In genomic region chr14:25525729-25526128, GRCm38 (mm10) we compare ENCODE assay signal across 9 mouse cellular contexts.
DNase-seq lines count a peak whose midpoint lies in the region; ATAC-seq and TF ChIP-seq lines count a peak whose summit lies in the region.
"Had no signal": no experiment of that assay in that cellular context is flagged by ENCODE, and none has a peak within 500 bp of the region (broad histone marks: within the 10 kb centered on the region; RNA-seq: fewer than 3 reads in every experiment).

No protein-coding gene starts in this region.

- no peak overlapping the region for H3K4me3 ChIP-seq in limb, embryonic 10.5 days
- H3K4me3 ChIP-seq in neural tube, embryonic 15.5 days (replicated peaks) = no peak overlapping the region
- no peak overlapping the region for H3K4me3 ChIP-seq in stomach, postnatal 0 days (ENCODE audit: low read depth, low read length)
- H3K4me3 ChIP-seq: embryonic facial prominence, embryonic 15.5 days had no signal

- no peaks in the 10 kb centered on the region for H3K27me3 ChIP-seq in limb, embryonic 10.5 days (ENCODE audit: low read depth, poor library complexity, severe bottlenecking)
- H3K27me3 ChIP-seq in neural tube, embryonic 15.5 days (replicated peaks) = no peaks in the 10 kb centered on the region
- H3K27me3 ChIP-seq in stomach, postnatal 0 days (ENCODE audit: control insufficient read depth, insufficient read depth, low read length) = no peaks in the 10 kb centered on the region
- H3K27me3 ChIP-seq: embryonic facial prominence, embryonic 15.5 days had no signal

- TF ChIP-seq CTCF in stomach, postnatal 0 days (IDR thresholded peaks at IDR 0.05; ENCODE audit: low read depth) = no peak

- 65% methylated on average over 8 of the region's 8 CpGs for WGBS in limb, embryonic 10.5 days
- 81% methylated on average over 8 of the region's 8 CpGs for WGBS in neural tube, embryonic 15.5 days
- WGBS in stomach, postnatal 0 days = 75% methylated on average over 8 of the region's 8 CpGs

- peaks cover 83% of the 10 kb centered on the region for H3K36me3 ChIP-seq in limb, embryonic 10.5 days
- no peaks in the 10 kb centered on the region for H3K36me3 ChIP-seq in neural tube, embryonic 15.5 days
- no peaks in the 10 kb centered on the region for H3K36me3 ChIP-seq in stomach, postnatal 0 days (ENCODE audit: control insufficient read depth, insufficient read depth, low read length)

- no peak overlapping the region for H3K4me2 ChIP-seq in neural tube, embryonic 15.5 days
- H3K4me2 ChIP-seq in stomach, postnatal 0 days (replicated peaks; ENCODE audit: low read depth) = no peak overlapping the region
- H3K4me2 ChIP-seq: embryonic facial prominence, embryonic 15.5 days had no signal

- peak overlapping the region; percentile 59 for H3K27ac ChIP-seq in limb, embryonic 10.5 days
- H3K27ac ChIP-seq in neural tube, embryonic 15.5 days (replicated peaks) = peak overlapping the region; percentile 28; the same call in 1 of the 2 replicates
- H3K27ac ChIP-seq in stomach, postnatal 0 days (replicated peaks) = no peak overlapping the region

- ATAC-seq in neural tube, embryonic 15.5 days (ENCODE audit: low FRiP score) = 0 out of 2 replicates have a peak, but pooled peaks have one; percentile 22
- no peak for ATAC-seq in stomach, postnatal 0 days (ENCODE audit: low FRiP score, low TSS enrichment)

- H3K4me1 ChIP-seq in limb, embryonic 10.5 days = peaks cover 61% of the 10 kb centered on the region
- peaks cover 48% of the 10 kb centered on the region for H3K4me1 ChIP-seq in neural tube, embryonic 15.5 days
- peaks cover 5% of the 10 kb centered on the region; the same call in 1 of the 2 replicates for H3K4me1 ChIP-seq in stomach, postnatal 0 days (replicated peaks; ENCODE audit: control insufficient read depth, insufficient read depth)

- no peak overlapping the region for H3K9ac ChIP-seq in neural tube, embryonic 15.5 days (replicated peaks)
- H3K9ac ChIP-seq in stomach, postnatal 0 days (ENCODE audit: low read length) = no peak overlapping the region
- H3K9ac ChIP-seq: embryonic facial prominence, embryonic 15.5 days had no signal

- TF ChIP-seq EP300 in stomach, postnatal 0 days (optimal IDR thresholded peaks at IDR 0.05) = no peak

- peak; percentile 74 for DNase-seq in adrenal gland, adult 8-10 months
- no peak for DNase-seq in adrenal gland, postnatal 4 days (ENCODE audit: low spot score in 2 of 2)
- DNase-seq in spleen, postnatal 36 days (ENCODE audit: low spot score in 2 of 2) = peak; percentile 32 to 35
- DNase-seq in spleen, adult 12 weeks (ENCODE audit: low spot score) = no peak
- DNase-seq in limb, embryonic 10.5 days (ENCODE audit: low spot score) = no peak
- DNase-seq in stomach, postnatal 0 days (ENCODE audit: low spot score) = no peak
- DNase-seq in Muller cell, postnatal 12 days (ENCODE audit: inconsistent ontology term) = no peak

- H3K9me3 ChIP-seq in limb, embryonic 10.5 days (replicated peaks) = no peaks in the 10 kb centered on the region
- H3K9me3 ChIP-seq in neural tube, embryonic 15.5 days (replicated peaks) = no peaks in the 10 kb centered on the region
- no peaks in the 10 kb centered on the region for H3K9me3 ChIP-seq in stomach, postnatal 0 days (ENCODE audit: control insufficient read depth, low read length)
- H3K9me3 ChIP-seq: embryonic facial prominence, embryonic 15.5 days had no signal

Comparison
In these comparisons a context has a peak if more than half of its experiments do, and no peak if none do; other contexts are left out.
1. DNase-seq: peak in adrenal gland, adult 8-10 months (single experiment) and spleen, postnatal 36 days (2 of 2); none in adrenal gland, postnatal 4 days (0 of 2), spleen, adult 12 weeks (single experiment), limb, embryonic 10.5 days (single experiment), stomach, postnatal 0 days (single experiment) and Muller cell, postnatal 12 days (single experiment).